Mouse (Mus musculus) midbrain, embryonic 15.5 days (tissue): ENCODE measurements around the gene Aldh3a2. TPM values are rescaled to one million over a fixed set of nuclear protein-coding genes. Genes with fewer than 3 reads are reported as not detected.
"Not testable (repeated sequence)": the region's sequence is repeated elsewhere in the genome, so short reads cannot be mapped to it uniquely, and the experiment has no call there.

Source experiments
- ATAC-seq: fragments of 200-750 bp; cut with Nextera tagmentation; replicated peaks from 2 replicates; pipeline ENCODE4 v1.8.0; 2017; ENCODE audit warnings: moderate TSS enrichment
- H3K27ac ChIP-seq: fragments of 300-500 bp; sonication (generic); 2 replicates; pipeline ENCODE4 v1.5.1; 2015; ENCODE audit warnings: mild to moderate bottlenecking, inconsistent platforms
- H3K27me3 ChIP-seq: fragments of 300-500 bp; sonication (generic); replicated peaks from 2 replicates; pipeline ENCODE4 v1.6.1; 2015; ENCODE audit warnings: inconsistent platforms
- H3K36me3 ChIP-seq: fragments of 300-500 bp; sonication (generic); replicated peaks from 2 replicates; pipeline ENCODE4 v1.6.1; 2015; ENCODE audit warnings: inconsistent platforms
- H3K4me1 ChIP-seq: fragments of 300-500 bp; sonication (generic); 2 replicates; pipeline ENCODE4 v1.6.1; 2015; ENCODE audit warnings: inconsistent platforms
- H3K4me2 ChIP-seq: fragments of 300-500 bp; sonication (generic); 2 replicates; pipeline ENCODE4 v1.6.1; 2015; ENCODE audit warnings: inconsistent platforms, mild to moderate bottlenecking, moderate library complexity
- H3K4me3 ChIP-seq: fragments of 300-500 bp; sonication (generic); 2 replicates; pipeline ENCODE4 v1.5.1; 2015; ENCODE audit warnings: mild to moderate bottlenecking, inconsistent platforms
- H3K9ac ChIP-seq: fragments of 300-500 bp; sonication (generic); 2 replicates; pipeline ENCODE4 v1.6.1; 2015; ENCODE audit warnings: mild to moderate bottlenecking, inconsistent platforms
- H3K9me3 ChIP-seq: fragments of 300-500 bp; sonication (generic); 2 replicates; pipeline ENCODE4 v1.6.1; 2016; ENCODE audit warnings: inconsistent platforms
- WGBS: fragments of 180-500 bp; shearing (Covaris S2); methylation state at CpG from one replicate; pipeline ENCODE4 v1.1.7; 2015; ENCODE audit warnings: mixed read lengths; 5-methylcytosine and 5-hydroxymethylcytosine counted together
- polyA plus RNA-seq: library from polyadenylated mRNA; unstranded; fragments of >200 nt; fragmentation: Nextera tagmentation; extraction: Ambion mirVana; gene quantifications from 2 replicates; pipeline ENCODE4 v1.2.1, GENCODE M21; 2015

Gene Aldh3a2
- polyA plus RNA-seq, 1 experiment from 2014 or later: 27.0 TPM

DNA sequence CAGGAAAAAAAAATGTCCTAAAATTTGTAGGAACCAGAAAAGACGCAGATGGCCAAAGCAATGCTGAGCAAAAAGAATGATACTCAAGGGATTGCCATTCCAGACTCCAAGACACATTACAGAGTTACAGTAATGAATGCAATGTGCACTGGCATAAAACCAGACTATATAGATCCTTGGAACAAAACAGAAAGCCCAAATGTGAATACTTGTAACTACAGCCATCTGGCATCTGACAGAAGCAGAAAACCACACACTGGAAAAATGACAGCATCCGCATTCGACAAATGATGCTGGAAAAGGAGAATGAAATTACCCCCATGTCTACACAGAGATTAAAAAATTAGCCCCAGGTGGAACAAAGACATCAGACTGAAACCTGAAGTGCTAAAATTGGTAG, 86.9 kb downstream of the Aldh3a2 start:
- H3K4me2 ChIP-seq: no peak overlapping the region
- no peaks in the 10 kb centered on the region for H3K9me3 ChIP-seq
- H3K4me1 ChIP-seq: peaks cover 8% of the 10 kb centered on the region; the same call in 1 of the 2 replicates
- no peak overlapping the region for H3K27ac ChIP-seq
- no peaks in the 10 kb centered on the region for H3K36me3 ChIP-seq
- no peak overlapping the region for H3K9ac ChIP-seq
- no peak overlapping the region for H3K4me3 ChIP-seq
- no peaks in the 10 kb centered on the region for H3K27me3 ChIP-seq
- 84% methylated on average over 3 of the region's 3 CpGs for WGBS
- no peak for ATAC-seq

DNA sequence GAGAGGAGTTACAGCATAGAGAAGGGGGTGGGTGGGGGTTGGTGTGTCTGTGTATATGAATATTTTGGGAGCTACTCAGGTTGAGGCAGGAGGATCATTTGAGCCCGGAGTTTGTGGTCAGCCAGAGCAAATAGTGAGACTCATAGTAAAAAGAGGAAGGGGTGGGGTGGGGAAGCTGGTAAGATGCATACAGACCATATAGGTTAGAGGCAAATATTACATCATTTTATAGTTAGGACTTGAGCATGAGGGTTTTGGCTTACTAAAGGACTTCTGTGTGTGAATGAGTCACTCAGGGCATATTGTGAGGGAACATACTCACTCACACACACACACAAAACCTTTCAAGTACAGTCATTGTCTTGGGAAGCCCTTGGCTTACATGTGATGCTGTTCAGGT, 90.9 kb downstream of the Aldh3a2 start:
- Histone ChIP-seq H3K4me2 (peak overlapping the region; percentile 73; the same call in 1 of the 2 replicates), H3K36me3 (no peaks in the 10 kb centered on the region), H3K27ac (peak overlapping the region; percentile 99), H3K9me3 (no peaks in the 10 kb centered on the region), H3K4me3 (no peak overlapping the region), H3K4me1 (peaks cover 30% of the 10 kb centered on the region), H3K27me3 (no peaks in the 10 kb centered on the region), H3K9ac (no peak overlapping the region)
- no peak for ATAC-seq
- WGBS: 93% methylated on average over 1 of the region's 1 CpGs

DNA sequence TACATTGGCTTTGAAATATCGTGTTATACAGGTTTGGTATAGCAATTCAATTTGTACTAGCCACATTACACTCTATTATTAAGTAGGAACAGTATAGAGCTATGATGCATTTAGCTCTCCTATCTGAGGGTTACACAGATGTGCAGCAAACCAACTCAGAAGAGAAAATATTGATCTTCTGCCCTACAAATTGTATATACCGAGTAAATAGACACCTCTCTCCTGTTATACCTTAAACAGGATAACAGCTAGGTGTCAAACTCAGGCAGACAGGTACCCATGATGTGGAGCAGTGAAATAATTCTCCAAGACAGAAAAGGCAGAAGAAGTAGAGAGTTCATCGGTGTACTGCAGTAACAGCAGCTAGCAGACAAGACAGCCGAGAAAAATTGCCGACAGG, 91.5 kb downstream of the Aldh3a2 start:
- peaks cover 36% of the 10 kb centered on the region for H3K4me1 ChIP-seq
- WGBS: 64% methylated on average over 5 of the region's 5 CpGs
- H3K36me3 ChIP-seq: no peaks in the 10 kb centered on the region
- H3K4me2 ChIP-seq: peak overlapping the region; percentile 73
- H3K4me3 ChIP-seq: peak overlapping the region; percentile 82
- peak overlapping the region; percentile 99 for H3K27ac ChIP-seq
- no peak for ATAC-seq
- no peak overlapping the region for H3K9ac ChIP-seq
- no peaks in the 10 kb centered on the region for H3K9me3 ChIP-seq
- no peaks in the 10 kb centered on the region for H3K27me3 ChIP-seq

GRCm38 (mm10) chr11:61174821-61175658, 92.2 kb downstream of the Aldh3a2 start, which contains the start of gene Usp22:
TSS of gene Usp22 (minus strand) at chr11:61175055.
- no peaks in the 10 kb centered on the region for H3K27me3 ChIP-seq
- peak; percentile 97 for ATAC-seq
- peak within 1 kb of the TSS; percentile 100 for H3K9ac ChIP-seq
- H3K27ac ChIP-seq: peak within 1 kb of the TSS; percentile 99
- H3K4me1 ChIP-seq: peaks cover 43% of the 10 kb centered on the region
- H3K9me3 ChIP-seq: no peaks in the 10 kb centered on the region
- peak within 1 kb of the TSS; percentile 73 for H3K4me2 ChIP-seq
- under 1% methylated on average over 69 of the region's 69 CpGs for WGBS
- peak within 1 kb of the TSS; percentile 82 for H3K4me3 ChIP-seq
- no peaks in the 10 kb centered on the region for H3K36me3 ChIP-seq

GRCm38 (mm10) chr11:61174291-61174820, 92.9 kb downstream of the Aldh3a2 start:
- peak; percentile 49 for ATAC-seq
- peak overlapping the region; percentile 100 for H3K9ac ChIP-seq
- under 1% methylated on average over 28 of the region's 28 CpGs for WGBS

GRCm38 (mm10) chr11:61173477-61173876, 93.8 kb downstream of the Aldh3a2 start:
- Histone ChIP-seq H3K4me2 (peak overlapping the region; percentile 73), H3K4me1 (peaks cover 58% of the 10 kb centered on the region)
- not testable (repeated sequence) for H3K36me3 ChIP-seq

More at GRCm38 (mm10) chr11:61174291-61174820, 92.9 kb downstream of the Aldh3a2 start:
- Histone ChIP-seq H3K4me3 (peak overlapping the region; percentile 82), H3K36me3 (no peaks in the 10 kb centered on the region), H3K4me1 (peaks cover 49% of the 10 kb centered on the region), H3K27ac (peak overlapping the region; percentile 99), H3K4me2 (peak overlapping the region; percentile 73), H3K9me3 (no peaks in the 10 kb centered on the region), H3K27me3 (no peaks in the 10 kb centered on the region)

More at GRCm38 (mm10) chr11:61173477-61173876, 93.8 kb downstream of the Aldh3a2 start:
- not testable (repeated sequence) for H3K27ac ChIP-seq, ATAC-seq, H3K27me3 ChIP-seq, H3K9me3 ChIP-seq
- 16% methylated on average over 15 of the region's 15 CpGs for WGBS
- H3K9ac ChIP-seq: peak overlapping the region; percentile 100; the same call in 1 of the 2 replicates
- peak overlapping the region; percentile 82 for H3K4me3 ChIP-seq

Other genes starting within 250 kb of the Aldh3a2 start
- gene Kcnj12, start 244.9 kb downstream of the Aldh3a2 start, polyA plus RNA-seq: 4.6 and 4.7 TPM in 2 replicates
- gene Tnfrsf13b, start 140.7 kb downstream of the Aldh3a2 start, polyA plus RNA-seq: 0.57 and 1.1 TPM in 2 replicates
- 442 and 456 TPM in 2 replicates for gene Usp22, start 92.4 kb downstream of the Aldh3a2 start, polyA plus RNA-seq
- gene Aldh3a1, start 59.9 kb downstream of the Aldh3a2 start, polyA plus RNA-seq: 0.19 TPM in 1 of 2 replicates, not detected in the other
- not detected in 2 replicates for gene Slc47a2, start 75.4 kb upstream of the Aldh3a2 start, polyA plus RNA-seq
- 0.31 TPM in 2 replicates for gene Slc47a1, start 110.9 kb upstream of the Aldh3a2 start, polyA plus RNA-seq
- gene Rnf112, start 186.7 kb upstream of the Aldh3a2 start, polyA plus RNA-seq: 34.4 and 38.5 TPM in 2 replicates
- gene Mfap4, start 218.0 kb upstream of the Aldh3a2 start, polyA plus RNA-seq: 23.5 and 29.8 TPM in 2 replicates
- 72.3 and 73.1 TPM in 2 replicates for gene Mapk7, start 226.9 kb upstream of the Aldh3a2 start, polyA plus RNA-seq
- 34.9 and 38.9 TPM in 2 replicates for gene B9d1, start 237.7 kb upstream of the Aldh3a2 start, polyA plus RNA-seq